Mouse (Mus musculus) forebrain, embryonic 11.5 days (tissue): ENCODE data around the gene Dlg1. TPM values are rescaled to one million over a fixed set of nuclear protein-coding genes. Genes with fewer than 3 reads are reported as not detected.

Source experiments
- ATAC-seq: fragments of 200-750 bp; cut with Nextera tagmentation; replicated peaks from 2 replicates; pipeline ENCODE4 v1.8.0; 2017; ENCODE audit warnings: moderate TSS enrichment; ENCODE audit not compliant: low FRiP score
- DNase-seq: peaks from one replicate; pipeline ENCODE4 v3.0.0-alpha.2; 2017; ENCODE audit warnings: low spot score
- H3K27ac ChIP-seq: fragments of 300-500 bp; sonication (generic); 2 replicates; pipeline ENCODE4 v1.5.1; 2014; ENCODE audit warnings: low read depth, low read length
- H3K27me3 ChIP-seq: fragments of 300-500 bp; sonication (generic); 2 replicates; pipeline ENCODE4 v1.6.1; 2014; ENCODE audit warnings: mild to moderate bottlenecking, low read length, mixed read lengths; ENCODE audit not compliant: control insufficient read depth, insufficient read depth
- H3K36me3 ChIP-seq: fragments of 300-500 bp; sonication (generic); 2 replicates; pipeline ENCODE4 v1.6.1; 2014; ENCODE audit warnings: mild to moderate bottlenecking, low read length, moderate library complexity, mixed read lengths; ENCODE audit not compliant: control insufficient read depth, insufficient read depth
- H3K4me1 ChIP-seq: fragments of 300-500 bp; sonication (generic); replicated peaks from 2 replicates; pipeline ENCODE4 v1.6.1; 2014; ENCODE audit warnings: low read length, mixed read lengths; ENCODE audit not compliant: control insufficient read depth, insufficient read depth
- H3K4me2 ChIP-seq: fragments of 300-500 bp; sonication (generic); 2 replicates; pipeline ENCODE4 v1.6.1; 2014; ENCODE audit warnings: low read depth, mild to moderate bottlenecking, low read length, moderate library complexity, mixed read lengths; ENCODE audit not compliant: severe bottlenecking
- H3K4me3 ChIP-seq: fragments of 300-500 bp; sonication (generic); 2 replicates; pipeline ENCODE4 v1.5.1; 2014; ENCODE audit warnings: low read depth, low read length
- H3K9ac ChIP-seq: fragments of 300-500 bp; sonication (generic); 2 replicates; pipeline ENCODE4 v1.6.1; 2014; ENCODE audit warnings: low read length
- H3K9me3 ChIP-seq: fragments of 300-500 bp; sonication (generic); 2 replicates; pipeline ENCODE4 v1.6.1; 2016; ENCODE audit warnings: low read length, mixed read lengths; ENCODE audit not compliant: control insufficient read depth
- WGBS: fragments of 180-500 bp; shearing (Covaris S2); extraction: QIAGEN DNeasy Blood & Tissue Kit; methylation state at CpG from one replicate; pipeline ENCODE4 v1.1.7; 2014; 5-methylcytosine and 5-hydroxymethylcytosine counted together
- polyA plus RNA-seq: library from polyadenylated mRNA; unstranded; fragments of >200 nt; fragmentation: Nextera tagmentation; extraction: Ambion mirVana; gene quantifications from 2 replicates; pipeline ENCODE4 v1.2.1, GENCODE M21; 2014

The Dlg1 gene
- polyA plus RNA-seq, 1 experiment from 2014 or later: 38.5 TPM

DNA sequence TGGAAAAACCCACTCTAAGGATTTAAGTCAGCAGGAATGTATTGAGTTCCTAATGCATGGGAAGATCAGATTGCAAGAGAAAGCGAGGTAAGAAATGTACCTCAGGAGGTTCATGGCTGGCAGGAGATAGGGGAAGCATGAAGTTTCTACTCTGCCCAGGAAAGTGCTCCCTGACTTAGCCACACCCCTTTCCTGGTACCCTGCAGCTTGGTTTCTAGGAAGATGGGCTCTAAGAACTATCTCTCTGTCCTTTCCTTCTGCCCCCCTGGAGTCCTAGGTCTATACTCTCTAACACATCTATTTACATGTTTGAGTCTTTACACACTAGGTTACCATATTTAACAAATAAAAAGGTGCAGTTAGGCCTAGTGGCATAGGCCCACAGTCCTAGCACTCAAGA lies 38.5 kb upstream of the Dlg1 start:
- DNase-seq (no peak), ATAC-seq (no peak)
- H3K4me1 ChIP-seq: no peaks in the 10 kb centered on the region
- H3K36me3 ChIP-seq: no peaks in the 10 kb centered on the region
- 69% methylated on average over 1 of the region's 1 CpGs for WGBS
- no peak overlapping the region for H3K4me2 ChIP-seq
- no peak overlapping the region for H3K4me3 ChIP-seq
- H3K9ac ChIP-seq: no peak overlapping the region
- H3K27me3 ChIP-seq: no peaks in the 10 kb centered on the region
- H3K9me3 ChIP-seq: no peaks in the 10 kb centered on the region
- no peak overlapping the region for H3K27ac ChIP-seq

DNA sequence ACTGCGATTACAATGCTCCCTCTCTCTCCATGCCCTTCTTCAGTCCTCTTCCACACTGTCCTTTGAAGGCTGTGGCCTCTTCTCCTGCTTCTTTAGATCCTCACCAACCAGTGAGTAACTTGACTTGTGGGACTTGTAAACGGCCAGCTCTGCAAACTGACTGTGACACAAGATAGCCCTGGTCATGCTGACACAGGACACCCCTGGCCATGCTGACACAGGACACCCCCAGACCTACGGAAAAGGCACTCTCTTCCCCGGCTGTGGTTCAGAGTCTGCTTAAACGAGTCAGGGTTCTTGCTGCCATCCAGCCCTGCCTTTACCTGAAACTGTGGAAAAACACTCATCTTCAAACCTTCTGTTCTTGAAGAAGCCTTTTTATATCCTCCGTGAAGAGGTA lies 36.9 kb upstream of the Dlg1 start:
- Histone ChIP-seq H3K27me3 (no peaks in the 10 kb centered on the region), H3K9me3 (no peaks in the 10 kb centered on the region), H3K4me1 (no peaks in the 10 kb centered on the region), H3K9ac (no peak overlapping the region), H3K4me3 (no peak overlapping the region), H3K27ac (no peak overlapping the region), H3K36me3 (no peaks in the 10 kb centered on the region), H3K4me2 (no peak overlapping the region)
- ATAC-seq (no peak), DNase-seq (no peak)
- WGBS: 88% methylated on average over 6 of the region's 6 CpGs

DNA sequence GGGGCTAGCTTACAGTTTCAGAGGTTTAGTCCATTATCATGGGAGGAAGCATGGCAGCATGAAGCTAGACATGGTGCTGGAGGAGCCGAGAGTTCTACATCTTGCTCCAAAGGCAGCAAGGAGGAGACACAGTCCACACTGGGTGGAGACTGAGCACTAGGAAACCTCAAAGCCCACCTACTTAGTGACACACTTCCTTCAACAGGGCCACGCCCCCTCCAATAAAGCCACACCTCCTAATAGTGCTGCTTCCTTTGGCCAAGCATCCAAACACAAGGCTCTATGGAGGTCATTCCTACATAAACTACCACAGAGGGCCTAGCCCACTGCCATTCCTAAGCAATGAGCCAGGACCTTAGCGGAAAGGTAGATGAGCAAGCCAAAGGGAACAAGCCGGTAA lies 32.9 kb upstream of the Dlg1 start:
- no peak overlapping the region for H3K9ac ChIP-seq
- 95% methylated on average over 4 of the region's 4 CpGs for WGBS
- H3K4me3 ChIP-seq: no peak overlapping the region
- H3K9me3 ChIP-seq: no peaks in the 10 kb centered on the region
- no peak overlapping the region for H3K27ac ChIP-seq
- H3K4me1 ChIP-seq: no peaks in the 10 kb centered on the region
- H3K27me3 ChIP-seq: no peaks in the 10 kb centered on the region
- no peak overlapping the region for H3K4me2 ChIP-seq
- DNase-seq: no peak
- H3K36me3 ChIP-seq: no peaks in the 10 kb centered on the region
- no peak for ATAC-seq

DNA sequence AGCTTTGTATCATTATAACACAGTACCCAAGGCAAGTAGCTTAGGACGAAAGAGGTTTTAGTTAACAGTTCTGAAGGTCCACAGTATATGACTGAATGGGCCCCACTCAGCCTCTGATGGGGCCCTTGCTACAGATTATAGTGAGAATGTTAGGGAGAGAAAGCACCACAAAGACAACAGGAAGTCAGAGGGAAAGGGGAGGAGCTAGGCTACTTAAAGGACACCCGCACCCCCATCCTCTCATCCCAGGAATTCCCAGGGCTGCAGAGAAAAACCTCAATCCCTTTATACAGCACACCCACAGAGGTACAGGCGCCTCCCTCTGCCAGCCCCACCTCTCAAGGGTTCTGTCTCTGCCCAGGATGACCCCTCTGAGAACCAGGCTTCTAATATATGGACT lies 32.2 kb upstream of the Dlg1 start:
- Histone ChIP-seq H3K4me3 (no peak overlapping the region), H3K4me2 (no peak overlapping the region), H3K9ac (no peak overlapping the region), H3K36me3 (no peaks in the 10 kb centered on the region), H3K9me3 (no peaks in the 10 kb centered on the region), H3K4me1 (no peaks in the 10 kb centered on the region), H3K27me3 (no peaks in the 10 kb centered on the region), H3K27ac (no peak overlapping the region)
- DNase-seq (no peak), ATAC-seq (no peak)
- WGBS: 68% methylated on average over 3 of the region's 3 CpGs

DNA sequence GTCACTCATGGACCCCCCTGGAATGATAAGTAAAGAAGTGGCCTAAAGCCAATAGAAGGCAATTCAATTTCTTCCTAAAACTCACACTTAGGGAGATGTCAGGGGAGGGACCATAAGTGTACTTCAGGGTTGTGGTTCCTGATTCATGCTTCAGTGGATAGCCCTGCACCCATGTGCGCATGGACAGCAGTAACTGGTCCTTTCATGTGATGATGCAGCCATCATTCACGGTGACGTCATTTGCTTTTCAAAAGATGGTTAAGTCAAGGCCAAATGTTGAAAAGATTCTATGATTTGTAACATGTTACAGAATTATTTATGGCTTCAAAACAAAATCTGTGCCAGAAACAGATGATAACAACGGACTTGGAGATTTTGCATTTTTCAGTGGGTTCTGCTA lies 28.9 kb upstream of the Dlg1 start:
- WGBS: 96% methylated on average over 4 of the region's 4 CpGs
- Histone ChIP-seq H3K27ac (no peak overlapping the region), H3K9ac (no peak overlapping the region), H3K4me1 (no peaks in the 10 kb centered on the region), H3K4me3 (no peak overlapping the region), H3K4me2 (no peak overlapping the region), H3K27me3 (no peaks in the 10 kb centered on the region), H3K36me3 (no peaks in the 10 kb centered on the region), H3K9me3 (no peaks in the 10 kb centered on the region)
- DNase-seq (no peak), ATAC-seq (no peak)

DNA sequence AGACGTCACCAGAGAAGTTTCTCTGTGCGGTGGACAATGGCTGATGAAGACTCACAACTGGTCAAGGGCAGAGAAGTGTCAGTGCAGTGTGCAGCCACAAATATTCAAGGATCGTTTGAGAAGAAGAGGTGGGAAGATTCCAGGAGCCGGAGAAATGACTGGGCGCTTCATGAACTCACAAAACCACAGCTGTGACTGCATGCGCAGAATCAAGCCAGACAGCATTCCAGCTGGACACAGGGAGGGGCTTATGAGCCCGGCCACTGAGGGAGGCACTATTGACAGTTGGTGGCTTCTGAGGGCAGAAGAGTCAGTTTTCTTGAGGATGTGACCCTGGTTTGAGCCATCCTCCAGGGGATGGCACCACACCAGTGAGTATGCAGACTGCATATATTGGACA lies 24.9 kb upstream of the Dlg1 start:
- H3K36me3 ChIP-seq: no peaks in the 10 kb centered on the region
- no peaks in the 10 kb centered on the region for H3K27me3 ChIP-seq
- DNase-seq (no peak), ATAC-seq (no peak)
- 60% methylated on average over 7 of the region's 7 CpGs for WGBS
- H3K27ac ChIP-seq: no peak overlapping the region
- no peak overlapping the region for H3K4me3 ChIP-seq
- H3K4me2 ChIP-seq: no peak overlapping the region
- H3K9me3 ChIP-seq: no peaks in the 10 kb centered on the region
- H3K9ac ChIP-seq: no peak overlapping the region
- H3K4me1 ChIP-seq: no peaks in the 10 kb centered on the region

DNA sequence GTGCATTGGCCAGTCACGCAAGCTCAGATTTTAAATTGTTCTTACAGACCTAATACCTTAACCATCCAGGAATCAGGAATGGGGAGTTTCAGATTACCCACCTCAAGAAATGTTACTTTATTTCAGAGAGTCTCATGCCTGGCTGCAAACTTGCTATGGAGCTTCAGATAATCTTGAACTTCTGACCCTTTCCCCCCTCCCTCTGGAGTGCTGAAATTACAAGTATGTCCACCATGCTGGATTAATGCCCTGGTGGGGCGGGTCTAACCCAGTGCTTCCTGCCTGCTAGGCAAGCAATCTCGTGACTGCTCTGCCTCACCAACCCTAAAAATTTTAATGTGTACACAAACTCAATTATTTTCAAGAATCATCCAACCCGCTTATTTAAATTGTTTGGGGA lies 23.3 kb upstream of the Dlg1 start:
- no peaks in the 10 kb centered on the region for H3K9me3 ChIP-seq
- H3K4me2 ChIP-seq: no peak overlapping the region
- DNase-seq (no peak), ATAC-seq (no peak)
- no peak overlapping the region for H3K27ac ChIP-seq
- H3K9ac ChIP-seq: no peak overlapping the region
- WGBS: 79% methylated on average over 4 of the region's 4 CpGs
- no peaks in the 10 kb centered on the region for H3K27me3 ChIP-seq
- no peak overlapping the region for H3K4me3 ChIP-seq
- H3K4me1 ChIP-seq: no peaks in the 10 kb centered on the region
- H3K36me3 ChIP-seq: no peaks in the 10 kb centered on the region

DNA sequence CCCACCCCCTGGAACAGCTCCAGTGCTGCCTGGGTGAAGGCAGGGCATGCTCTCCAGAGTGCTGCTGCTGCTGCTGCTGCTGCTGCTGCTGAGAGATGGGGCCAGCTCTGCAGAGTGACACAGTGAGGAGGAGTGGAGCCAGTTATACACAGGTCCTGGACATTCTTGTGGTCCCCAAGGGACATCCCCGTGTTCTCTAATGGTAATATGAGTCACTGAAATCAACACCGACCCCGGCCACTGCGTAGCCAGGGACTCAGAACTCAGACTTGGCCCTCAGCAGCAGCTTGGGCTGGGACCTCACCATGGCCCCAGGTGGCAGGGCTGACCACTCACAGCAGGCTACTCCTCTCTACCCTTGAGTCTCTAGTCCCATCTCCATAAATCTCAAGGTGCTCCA lies 21.5 kb upstream of the Dlg1 start:
- Histone ChIP-seq H3K4me3 (no peak overlapping the region), H3K4me2 (no peak overlapping the region), H3K36me3 (no peaks in the 10 kb centered on the region), H3K9me3 (no peaks in the 10 kb centered on the region), H3K9ac (no peak overlapping the region), H3K27me3 (no peaks in the 10 kb centered on the region), H3K4me1 (no peaks in the 10 kb centered on the region), H3K27ac (no peak overlapping the region)
- DNase-seq (no peak), ATAC-seq (no peak)
- 86% methylated on average over 4 of the region's 4 CpGs for WGBS

DNA sequence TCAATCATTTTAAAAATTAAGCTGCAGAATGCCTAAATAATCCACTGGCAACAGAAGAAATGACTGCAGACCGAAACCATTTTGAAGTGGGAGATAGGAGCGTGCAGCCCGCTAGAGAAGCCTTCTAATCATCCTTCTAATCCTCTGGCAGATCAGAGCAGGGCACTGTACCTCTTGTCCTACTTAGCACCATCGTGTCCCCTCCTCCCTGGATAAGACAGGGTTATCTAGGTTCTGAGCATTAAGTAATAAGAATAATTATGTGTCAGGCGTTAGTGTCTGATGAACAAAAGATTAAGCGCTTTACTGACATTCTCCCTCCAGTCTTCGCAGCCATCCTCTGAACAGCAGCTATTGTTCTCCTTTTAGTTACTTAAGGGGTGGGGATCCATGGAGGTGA lies 16.0 kb upstream of the Dlg1 start:
- no peaks in the 10 kb centered on the region for H3K9me3 ChIP-seq
- H3K4me2 ChIP-seq: no peak overlapping the region
- H3K36me3 ChIP-seq: no peaks in the 10 kb centered on the region
- DNase-seq (no peak), ATAC-seq (no peak)
- no peaks in the 10 kb centered on the region for H3K27me3 ChIP-seq
- no peak overlapping the region for H3K27ac ChIP-seq
- no peak overlapping the region for H3K9ac ChIP-seq
- no peak overlapping the region for H3K4me3 ChIP-seq
- WGBS: 75% methylated on average over 7 of the region's 7 CpGs
- H3K4me1 ChIP-seq: peaks cover 6% of the 10 kb centered on the region; the same call in 1 of the 2 replicates
